Mouse (Mus musculus) brain, embryonic 14.5 days (tissue): ENCODE results near the gene Arhgdia.

Source experiments
- CTCF ChIP-seq: fragments of 200-500 bp; IDR thresholded peaks from 2 replicates; pipeline ENCODE4 v1.5.1; 2012; ENCODE audit warnings: inconsistent platforms, mild to moderate bottlenecking, moderate library complexity, borderline replicate concordance; ENCODE audit not compliant: insufficient read depth, insufficient read length; ENCODE audit errors: extremely low read depth
- POLR2A ChIP-seq: fragments of 200-500 bp; IDR thresholded peaks from 2 replicates; pipeline ENCODE4 v1.6.1; 2012; ENCODE audit warnings: mild to moderate bottlenecking, inconsistent platforms, borderline replicate concordance; ENCODE audit not compliant: poor library complexity, insufficient read depth, insufficient read length, severe bottlenecking; ENCODE audit errors: extremely low read depth

GRCm38 (mm10) chr11:120535145-120535544 lies 46.3 kb downstream of the Arhgdia start:
- no peak for TF ChIP-seq CTCF
- TF ChIP-seq POLR2A = no peak
